Mouse (Mus musculus): ENCODE measurements around the gene Vav3. TPM values are rescaled to one million over a fixed set of nuclear protein-coding genes. Genes with fewer than 3 reads are reported as not detected.

The Vav3 gene
- polyA plus RNA-seq, 1 experiment: 2.3 TPM

- Histone ChIP-seq H3K9me3 (replicated peaks; ENCODE audit: control insufficient read depth, insufficient read depth, low read length, poor library complexity, severe bottlenecking) (no peaks in the 10 kb centered on the region), H3K9ac (ENCODE audit: low read depth, poor library complexity, severe bottlenecking) (no peak overlapping the region), H3K4me1 (ENCODE audit: control insufficient read depth, insufficient read depth, low read length) (no peaks in the 10 kb centered on the region), H3K27me3 (ENCODE audit: control insufficient read depth, insufficient read depth, low read length, poor library complexity, severe bottlenecking) (no peaks in the 10 kb centered on the region), H3K27ac (ENCODE audit: insufficient read depth, low read length) (no peak overlapping the region), H3K4me3 (ENCODE audit: low read depth, low read length) (no peak overlapping the region), H3K36me3 (ENCODE audit: control insufficient read depth, insufficient read depth, low read length, poor library complexity, severe bottlenecking) (no peaks in the 10 kb centered on the region)
- TF ChIP-seq CTCF (IDR thresholded peaks at IDR 0.05; ENCODE audit: low read depth, low read length): no peak
- no peak for TF ChIP-seq POLR2A (IDR thresholded peaks at IDR 0.05; ENCODE audit: insufficient read depth, low read length)
- TF ChIP-seq EP300 (IDR thresholded peaks at IDR 0.05; ENCODE audit: insufficient read depth, low read depth, low read length): no peak
Measured at GRCm38 (mm10) chr3:109636045-109636444, 295.6 kb downstream of the Vav3 start.

GRCm38 (mm10) chr3:109639386-109639785 is 298.9 kb downstream of the Vav3 start:
- H3K9me3 ChIP-seq (replicated peaks; ENCODE audit: control insufficient read depth, insufficient read depth, low read length, poor library complexity, severe bottlenecking): no peaks in the 10 kb centered on the region
- H3K36me3 ChIP-seq (ENCODE audit: control insufficient read depth, insufficient read depth, low read length, poor library complexity, severe bottlenecking): no peaks in the 10 kb centered on the region
- no peaks in the 10 kb centered on the region for H3K27me3 ChIP-seq (ENCODE audit: control insufficient read depth, insufficient read depth, low read length, poor library complexity, severe bottlenecking)
- H3K27ac ChIP-seq (ENCODE audit: insufficient read depth, low read length): no peak overlapping the region
- no peak overlapping the region for H3K9ac ChIP-seq (ENCODE audit: low read depth, poor library complexity, severe bottlenecking)
- no peaks in the 10 kb centered on the region for H3K4me1 ChIP-seq (ENCODE audit: control insufficient read depth, insufficient read depth, low read length)
- no peak for TF ChIP-seq POLR2A (IDR thresholded peaks at IDR 0.05; ENCODE audit: insufficient read depth, low read length)
- no peak overlapping the region for H3K4me3 ChIP-seq (ENCODE audit: low read depth, low read length)

GRCm38 (mm10) chr3:109640796-109641195 is 300.3 kb downstream of the Vav3 start:
- Histone ChIP-seq H3K4me3 (ENCODE audit: low read depth, low read length) (no peak overlapping the region), H3K9ac (ENCODE audit: low read depth, poor library complexity, severe bottlenecking) (no peak overlapping the region), H3K9me3 (replicated peaks; ENCODE audit: control insufficient read depth, insufficient read depth, low read length, poor library complexity, severe bottlenecking) (no peaks in the 10 kb centered on the region), H3K36me3 (ENCODE audit: control insufficient read depth, insufficient read depth, low read length, poor library complexity, severe bottlenecking) (no peaks in the 10 kb centered on the region), H3K4me1 (ENCODE audit: control insufficient read depth, insufficient read depth, low read length) (no peaks in the 10 kb centered on the region), H3K27me3 (ENCODE audit: control insufficient read depth, insufficient read depth, low read length, poor library complexity, severe bottlenecking) (no peaks in the 10 kb centered on the region), H3K27ac (ENCODE audit: insufficient read depth, low read length) (no peak overlapping the region)
- TF ChIP-seq CTCF (IDR thresholded peaks at IDR 0.05; ENCODE audit: low read depth, low read length) (no peak), POLR2A (IDR thresholded peaks at IDR 0.05; ENCODE audit: insufficient read depth, low read length) (no peak), EP300 (IDR thresholded peaks at IDR 0.05; ENCODE audit: insufficient read depth, low read depth, low read length) (no peak)

GRCm38 (mm10) chr3:109648242-109648641 is 307.8 kb downstream of the Vav3 start:
- no peak overlapping the region for H3K27ac ChIP-seq (ENCODE audit: insufficient read depth, low read length)

GRCm38 (mm10) chr3:109651479-109651878 is 311.0 kb downstream of the Vav3 start:
- no peak for TF ChIP-seq POLR2A (IDR thresholded peaks at IDR 0.05; ENCODE audit: insufficient read depth, low read length)
- TF ChIP-seq EP300 (IDR thresholded peaks at IDR 0.05; ENCODE audit: insufficient read depth, low read depth, low read length): no peak
- TF ChIP-seq CTCF (IDR thresholded peaks at IDR 0.05; ENCODE audit: low read depth, low read length): no peak
- H3K4me1 ChIP-seq (ENCODE audit: control insufficient read depth, insufficient read depth, low read length): no peaks in the 10 kb centered on the region
- no peaks in the 10 kb centered on the region for H3K36me3 ChIP-seq (ENCODE audit: control insufficient read depth, insufficient read depth, low read length, poor library complexity, severe bottlenecking)
- H3K9ac ChIP-seq (ENCODE audit: low read depth, poor library complexity, severe bottlenecking): no peak overlapping the region
- no peak overlapping the region for H3K27ac ChIP-seq (ENCODE audit: insufficient read depth, low read length)
- H3K4me3 ChIP-seq (ENCODE audit: low read depth, low read length): no peak overlapping the region
- H3K27me3 ChIP-seq (ENCODE audit: control insufficient read depth, insufficient read depth, low read length, poor library complexity, severe bottlenecking): no peaks in the 10 kb centered on the region
- H3K9me3 ChIP-seq (replicated peaks; ENCODE audit: control insufficient read depth, insufficient read depth, low read length, poor library complexity, severe bottlenecking): no peaks in the 10 kb centered on the region

More at GRCm38 (mm10) chr3:109648242-109648641, 307.8 kb downstream of the Vav3 start:
- no peak for TF ChIP-seq CTCF (IDR thresholded peaks at IDR 0.05; ENCODE audit: low read depth, low read length)
- TF ChIP-seq EP300 (IDR thresholded peaks at IDR 0.05; ENCODE audit: insufficient read depth, low read depth, low read length): no peak
- TF ChIP-seq POLR2A (IDR thresholded peaks at IDR 0.05; ENCODE audit: insufficient read depth, low read length): no peak
- Histone ChIP-seq H3K27me3 (ENCODE audit: control insufficient read depth, insufficient read depth, low read length, poor library complexity, severe bottlenecking) (no peaks in the 10 kb centered on the region), H3K4me3 (ENCODE audit: low read depth, low read length) (no peak overlapping the region), H3K9me3 (replicated peaks; ENCODE audit: control insufficient read depth, insufficient read depth, low read length, poor library complexity, severe bottlenecking) (no peaks in the 10 kb centered on the region), H3K4me1 (ENCODE audit: control insufficient read depth, insufficient read depth, low read length) (no peaks in the 10 kb centered on the region), H3K36me3 (ENCODE audit: control insufficient read depth, insufficient read depth, low read length, poor library complexity, severe bottlenecking) (no peaks in the 10 kb centered on the region), H3K9ac (ENCODE audit: low read depth, poor library complexity, severe bottlenecking) (no peak overlapping the region)

- Histone ChIP-seq H3K27ac (ENCODE audit: insufficient read depth, low read length) (no peak overlapping the region), H3K36me3 (ENCODE audit: control insufficient read depth, insufficient read depth, low read length, poor library complexity, severe bottlenecking) (no peaks in the 10 kb centered on the region), H3K27me3 (ENCODE audit: control insufficient read depth, insufficient read depth, low read length, poor library complexity, severe bottlenecking) (no peaks in the 10 kb centered on the region), H3K4me1 (ENCODE audit: control insufficient read depth, insufficient read depth, low read length) (no peaks in the 10 kb centered on the region), H3K9me3 (replicated peaks; ENCODE audit: control insufficient read depth, insufficient read depth, low read length, poor library complexity, severe bottlenecking) (no peaks in the 10 kb centered on the region), H3K4me3 (ENCODE audit: low read depth, low read length) (no peak overlapping the region), H3K9ac (ENCODE audit: low read depth, poor library complexity, severe bottlenecking) (no peak overlapping the region)
- no peak for TF ChIP-seq POLR2A (IDR thresholded peaks at IDR 0.05; ENCODE audit: insufficient read depth, low read length)
- TF ChIP-seq EP300 (IDR thresholded peaks at IDR 0.05; ENCODE audit: insufficient read depth, low read depth, low read length): no peak
- TF ChIP-seq CTCF (IDR thresholded peaks at IDR 0.05; ENCODE audit: low read depth, low read length): no peak
Measured at GRCm38 (mm10) chr3:109652860-109653631, 312.6 kb downstream of the Vav3 start.
